Mouse (Mus musculus) embryonic facial prominence, embryonic 12.5 days (tissue): ENCODE results near the gene Hip1. TPM values are rescaled to one million over a fixed set of nuclear protein-coding genes. Genes with fewer than 3 reads are reported as not detected.

Experiments
- ATAC-seq: fragments of 200-750 bp; cut with Nextera tagmentation; 2 replicates; pipeline ENCODE4 v1.8.0; 2017; ENCODE audit not compliant: insufficient number of reproducible peaks, insufficient read depth, low FRiP score, low TSS enrichment
- H3K27ac ChIP-seq: fragments of 300-500 bp; sonication (generic); 2 replicates; pipeline ENCODE4 v1.5.1; 2016; ENCODE audit warnings: mild to moderate bottlenecking
- H3K27me3 ChIP-seq: fragments of 300-500 bp; sonication (generic); 2 replicates; pipeline ENCODE4 v1.6.1; 2016; ENCODE audit warnings: mild to moderate bottlenecking, moderate library complexity
- H3K36me3 ChIP-seq: fragments of 300-500 bp; sonication (generic); 2 replicates; pipeline ENCODE4 v1.6.1; 2016; ENCODE audit warnings: mild to moderate bottlenecking
- H3K4me1 ChIP-seq: fragments of 300-500 bp; sonication (generic); 2 replicates; pipeline ENCODE4 v1.6.1; 2016
- H3K4me2 ChIP-seq: fragments of 300-500 bp; sonication (generic); replicated peaks from 2 replicates; pipeline ENCODE4 v1.6.1; 2016; ENCODE audit warnings: mild to moderate bottlenecking, moderate library complexity
- H3K4me3 ChIP-seq: fragments of 300-500 bp; sonication (generic); 2 replicates; pipeline ENCODE4 v1.5.1; 2016; ENCODE audit warnings: mild to moderate bottlenecking
- H3K9ac ChIP-seq: fragments of 300-500 bp; sonication (generic); 2 replicates; pipeline ENCODE4 v1.6.1; 2016; ENCODE audit warnings: mild to moderate bottlenecking, moderate library complexity
- H3K9me3 ChIP-seq: fragments of 300-500 bp; sonication (generic); 2 replicates; pipeline ENCODE4 v1.6.1; 2016; ENCODE audit warnings: mild to moderate bottlenecking, moderate library complexity
- WGBS: fragments of 180-500 bp; shearing (Covaris S2); methylation state at CpG from one replicate; pipeline ENCODE4 v1.1.7; 2016; 5-methylcytosine and 5-hydroxymethylcytosine counted together
- polyA plus RNA-seq: library from polyadenylated mRNA; unstranded; fragments of >200 nt; fragmentation: Nextera tagmentation; extraction: Ambion mirVana; gene quantifications from 2 replicates; pipeline ENCODE4 v1.2.1, GENCODE M21; 2016

The Hip1 gene
- 57.9 and 60.5 TPM in 2 replicates for polyA plus RNA-seq

DNA sequence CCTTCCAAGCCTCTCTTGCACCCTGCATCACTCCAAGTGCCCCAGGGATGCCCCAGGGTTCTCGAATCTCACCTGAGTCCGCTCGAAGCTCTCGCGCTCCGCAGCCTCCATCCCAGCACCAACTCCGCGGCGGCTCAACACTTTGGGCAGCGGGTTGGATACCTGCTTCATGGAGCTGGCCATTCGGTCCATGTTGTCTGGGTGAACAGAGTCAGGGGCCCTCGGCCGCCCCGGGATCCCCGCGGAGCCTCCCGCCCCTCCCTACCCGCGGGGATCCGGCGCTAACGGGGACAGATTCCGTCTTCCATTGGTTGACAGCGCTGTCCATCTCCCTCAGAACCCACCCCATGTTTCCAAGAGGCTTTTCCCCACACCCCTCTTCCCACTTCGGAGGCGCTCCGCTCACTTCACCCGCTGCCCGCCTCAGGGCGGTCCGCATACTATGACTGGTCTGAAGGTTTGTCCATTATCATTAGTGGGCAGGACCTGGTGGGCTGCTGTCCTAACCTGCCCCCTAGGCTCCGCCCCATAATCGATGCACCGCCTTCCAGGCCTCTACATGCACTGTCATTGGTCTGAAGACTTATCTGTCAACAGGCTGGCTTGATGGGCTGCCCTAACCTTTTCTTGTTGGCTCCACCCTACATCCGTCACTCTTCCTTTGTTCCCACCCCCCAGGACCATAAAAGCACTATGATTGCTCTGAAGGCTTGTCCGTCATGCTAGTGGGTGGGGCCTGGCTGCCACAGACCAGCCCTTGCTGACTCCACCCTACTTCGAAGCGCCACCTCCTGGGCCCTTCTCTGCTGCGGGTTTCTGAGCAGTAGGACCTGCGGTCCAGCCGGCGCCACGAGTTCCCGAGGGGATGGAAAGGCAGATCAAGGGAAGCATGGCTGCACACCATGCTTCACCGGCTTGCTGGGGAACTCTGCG, at the start of gene Hip1:
Gene Hip1, minus strand, starts transcription at position 256 of the 933 bp plus-strand sequence.
- Histone ChIP-seq H3K4me3 (peak within 1 kb of the TSS; percentile 80), H3K9ac (peak within 1 kb of the TSS; percentile 69), H3K4me2 (peak within 1 kb of the TSS; percentile 89), H3K9me3 (no peaks in the 10 kb centered on the region), H3K27ac (peak within 1 kb of the TSS; percentile 65; the same call in 1 of the 2 replicates), H3K4me1 (peaks cover 6% of the 10 kb centered on the region; the same call in 1 of the 2 replicates), H3K36me3 (no peaks in the 10 kb centered on the region), H3K27me3 (no peaks in the 10 kb centered on the region)
- ATAC-seq, result peak; percentile 99
- under 1% methylated on average over 46 of the region's 46 CpGs for WGBS

DNA sequence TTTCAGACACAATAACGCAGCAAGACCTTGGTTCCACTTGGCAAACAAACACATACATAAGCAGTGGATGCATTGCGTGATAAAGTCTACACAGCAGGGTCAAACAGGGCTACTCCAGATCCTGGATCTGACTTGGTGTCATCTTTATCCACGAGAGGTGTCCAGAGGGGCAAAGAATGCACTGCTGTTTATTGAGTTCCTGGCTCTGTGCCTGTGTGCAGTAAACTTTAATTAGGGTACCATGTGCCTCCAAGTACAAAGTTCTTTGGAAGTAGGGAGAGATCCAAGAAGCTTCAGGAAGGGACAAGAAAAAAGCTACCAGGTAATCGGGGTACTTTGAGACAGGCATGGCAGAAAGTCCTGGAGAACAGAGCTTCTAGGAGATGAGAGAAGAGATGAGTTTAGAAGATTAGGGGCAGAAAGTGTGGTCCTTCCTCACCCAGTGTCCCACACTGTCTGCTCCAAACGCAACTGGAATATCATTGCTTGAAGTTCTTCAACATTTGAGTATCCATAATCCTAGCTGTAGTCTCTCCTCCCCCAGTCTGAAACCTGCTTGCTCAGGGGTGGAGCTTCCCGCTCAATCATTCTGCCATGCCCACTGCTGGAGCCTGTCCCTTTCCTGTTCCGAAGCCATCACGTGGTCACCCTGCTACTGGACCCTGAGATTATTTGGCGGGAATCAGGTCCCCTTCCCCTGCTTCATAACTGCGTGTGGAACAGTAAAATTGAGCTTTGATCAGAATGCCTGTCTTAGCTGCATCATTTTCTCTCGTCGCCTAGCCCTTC, 45.3 kb upstream of the Hip1 start:
- no peak overlapping the region for H3K27ac ChIP-seq
- H3K9ac ChIP-seq, result no peak overlapping the region
- no peak overlapping the region for H3K4me2 ChIP-seq
- H3K9me3 ChIP-seq, result 0 out of 2 replicates have a peak, but pooled peaks cover 5% of the 10 kb centered on the region
- H3K4me1 ChIP-seq, result no peaks in the 10 kb centered on the region
- 81% methylated on average over 12 of the region's 12 CpGs for WGBS
- H3K27me3 ChIP-seq, result no peaks in the 10 kb centered on the region
- H3K36me3 ChIP-seq, result no peaks in the 10 kb centered on the region
- no peak for ATAC-seq
- H3K4me3 ChIP-seq, result no peak overlapping the region

DNA sequence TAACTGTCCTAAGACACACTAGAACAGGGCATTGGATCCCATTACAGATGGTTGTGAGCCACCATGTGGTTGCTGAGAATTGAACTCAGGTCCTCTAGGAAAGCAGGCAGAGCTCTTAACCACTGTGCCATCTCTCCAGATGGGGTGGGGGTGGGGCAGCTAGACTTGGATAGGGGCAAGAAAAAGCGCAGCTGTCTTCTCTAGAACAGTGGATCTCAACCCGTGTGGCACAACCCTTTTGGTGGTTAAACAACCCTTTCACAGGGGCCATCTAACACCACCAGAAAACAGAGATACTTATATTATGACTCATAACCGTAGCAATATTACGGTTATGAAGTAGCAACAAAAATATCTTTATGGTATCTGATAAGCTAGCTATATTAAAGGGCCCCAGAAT, 42.8 kb upstream of the Hip1 start:
- ATAC-seq, result no peak
- H3K9ac ChIP-seq, result no peak overlapping the region
- H3K9me3 ChIP-seq, result 0 out of 2 replicates have a peak, but pooled peaks cover 5% of the 10 kb centered on the region
- H3K4me1 ChIP-seq, result no peaks in the 10 kb centered on the region
- H3K27ac ChIP-seq, result no peak overlapping the region
- no peak overlapping the region for H3K4me2 ChIP-seq
- no peaks in the 10 kb centered on the region for H3K36me3 ChIP-seq
- no peaks in the 10 kb centered on the region for H3K27me3 ChIP-seq
- H3K4me3 ChIP-seq, result no peak overlapping the region
- 88% methylated on average over 4 of the region's 4 CpGs for WGBS

DNA sequence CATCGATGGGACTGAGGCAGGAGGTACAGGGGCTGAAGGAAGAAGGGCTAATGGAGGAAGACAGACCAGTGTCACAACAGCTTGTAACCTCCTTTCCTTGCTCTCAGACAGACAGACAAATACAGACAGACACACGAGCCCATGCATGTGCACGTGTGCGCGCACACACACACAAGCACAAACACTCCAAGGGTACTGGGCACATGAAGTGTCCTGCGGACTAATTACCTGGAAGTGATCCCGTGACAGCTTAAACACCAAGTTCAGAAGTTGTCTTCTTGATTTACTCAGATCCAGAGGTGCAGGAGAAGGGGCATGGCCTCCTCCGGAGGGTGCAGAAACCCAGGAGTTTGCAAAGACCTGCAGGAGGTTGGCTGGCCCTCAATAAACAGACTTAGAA, 40.8 kb upstream of the Hip1 start:
- no peaks in the 10 kb centered on the region for H3K27me3 ChIP-seq
- no peak for ATAC-seq
- H3K36me3 ChIP-seq, result no peaks in the 10 kb centered on the region
- no peaks in the 10 kb centered on the region for H3K9me3 ChIP-seq
- WGBS, result 81% methylated on average over 8 of the region's 8 CpGs
- H3K4me2 ChIP-seq, result no peak overlapping the region
- H3K4me3 ChIP-seq, result no peak overlapping the region
- H3K4me1 ChIP-seq, result no peaks in the 10 kb centered on the region
- no peak overlapping the region for H3K27ac ChIP-seq
- H3K9ac ChIP-seq, result no peak overlapping the region

DNA sequence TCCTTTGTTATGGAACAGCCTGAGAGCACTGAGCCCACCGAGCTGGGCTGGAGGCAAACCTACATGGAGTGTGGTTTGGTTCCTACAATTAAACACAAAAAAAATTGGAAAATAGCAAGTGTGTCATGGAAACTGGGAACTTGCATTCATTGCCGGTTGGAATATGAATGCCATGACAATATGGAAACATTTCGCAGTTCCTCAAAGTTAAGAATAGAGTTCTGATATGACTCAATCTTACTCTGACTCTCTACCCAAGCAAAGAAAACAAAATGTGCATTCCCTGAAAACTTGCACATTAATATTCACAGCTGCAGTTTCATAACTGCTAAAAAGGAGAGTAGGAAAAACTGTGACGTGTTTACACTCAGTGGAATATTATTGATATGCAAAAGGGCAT, 37.4 kb upstream of the Hip1 start:
- H3K4me1 ChIP-seq, result no peaks in the 10 kb centered on the region
- H3K4me3 ChIP-seq, result no peak overlapping the region
- no peaks in the 10 kb centered on the region for H3K36me3 ChIP-seq
- no peak overlapping the region for H3K27ac ChIP-seq
- no peaks in the 10 kb centered on the region for H3K27me3 ChIP-seq
- H3K9ac ChIP-seq, result no peak overlapping the region
- no peak for ATAC-seq
- H3K4me2 ChIP-seq, result no peak overlapping the region
- no peaks in the 10 kb centered on the region for H3K9me3 ChIP-seq
- WGBS, result 89% methylated on average over 4 of the region's 4 CpGs

DNA sequence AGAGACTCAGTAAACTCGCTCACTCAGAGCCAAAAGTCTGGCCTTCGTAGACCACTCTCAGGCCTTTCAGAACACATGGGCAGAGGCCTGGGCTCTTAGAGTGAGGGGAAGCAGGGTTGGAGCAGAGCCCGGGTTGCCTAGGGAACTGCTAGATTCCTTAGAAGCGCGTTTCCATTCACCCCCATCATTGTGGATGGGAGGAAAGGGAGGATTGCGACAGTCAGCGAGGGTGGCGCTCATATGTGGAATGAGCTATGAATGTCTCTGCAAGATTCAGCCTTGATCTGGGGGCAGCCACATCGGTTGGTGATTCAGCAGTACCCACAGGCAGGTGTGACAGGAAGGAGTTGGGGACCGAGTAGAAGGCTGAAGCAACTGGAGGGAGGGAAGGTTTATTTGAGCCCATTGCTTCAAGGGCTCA, 34.4 kb upstream of the Hip1 start:
- Histone ChIP-seq H3K36me3 (no peaks in the 10 kb centered on the region), H3K27ac (no peak overlapping the region), H3K4me2 (no peak overlapping the region), H3K27me3 (no peaks in the 10 kb centered on the region), H3K9ac (no peak overlapping the region), H3K4me1 (no peaks in the 10 kb centered on the region), H3K9me3 (no peaks in the 10 kb centered on the region), H3K4me3 (no peak overlapping the region)
- WGBS, result 87% methylated on average over 10 of the region's 10 CpGs
- ATAC-seq, result no peak

DNA sequence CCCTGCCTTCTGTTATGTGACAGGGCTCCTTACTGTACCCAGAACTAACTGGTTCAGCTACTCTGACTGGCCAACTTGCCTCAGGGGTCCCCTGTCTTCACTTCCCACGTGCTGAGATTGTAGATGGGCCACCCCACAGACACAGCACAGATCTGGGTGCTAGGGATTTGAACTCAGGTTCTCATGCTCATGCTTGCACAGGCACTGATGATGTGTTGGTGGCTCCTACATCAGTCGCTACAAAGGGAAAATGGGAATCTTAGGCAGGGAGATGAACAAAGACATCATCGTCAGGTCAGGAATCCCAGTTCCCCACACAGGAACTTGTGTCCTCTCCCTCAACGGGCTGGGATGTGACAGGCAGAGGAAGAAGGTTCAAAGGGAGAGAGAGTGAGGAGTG, 31.1 kb upstream of the Hip1 start:
- H3K27ac ChIP-seq, result no peak overlapping the region
- H3K36me3 ChIP-seq, result no peaks in the 10 kb centered on the region
- H3K4me3 ChIP-seq, result no peak overlapping the region
- no peak for ATAC-seq
- H3K27me3 ChIP-seq, result no peaks in the 10 kb centered on the region
- H3K9me3 ChIP-seq, result no peaks in the 10 kb centered on the region
- H3K9ac ChIP-seq, result no peak overlapping the region
- WGBS, result 58% methylated on average over 4 of the region's 4 CpGs
- no peaks in the 10 kb centered on the region for H3K4me1 ChIP-seq
- H3K4me2 ChIP-seq, result no peak overlapping the region

DNA sequence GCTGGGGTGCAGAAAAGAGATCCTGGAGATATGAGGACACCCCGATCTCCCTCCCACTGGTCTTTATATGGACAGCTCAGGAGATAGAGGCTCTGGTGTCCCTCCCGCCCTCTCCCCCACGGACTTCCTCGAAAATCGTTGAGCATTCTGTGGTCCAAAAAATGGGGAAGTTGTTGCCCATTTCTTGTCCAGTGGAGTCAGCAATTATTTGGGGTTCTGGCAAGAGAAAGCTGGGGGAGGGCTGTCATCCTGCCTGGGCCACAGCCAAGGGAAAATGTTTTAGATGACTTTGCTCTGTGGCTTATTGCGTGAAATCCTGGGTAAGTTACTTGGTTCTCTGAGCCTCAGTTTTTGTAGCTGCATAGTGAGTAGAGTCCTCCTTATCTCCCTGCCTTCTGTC, 28.1 kb upstream of the Hip1 start, which contains the start of gene Ccl24:
Gene Ccl24, minus strand, starts transcription at position 44 of the 400 bp plus-strand sequence.
- no peak for ATAC-seq
- H3K9ac ChIP-seq, result no peak within 1 kb of the TSS
- H3K27me3 ChIP-seq, result no peaks in the 10 kb centered on the region
- no peak within 1 kb of the TSS for H3K27ac ChIP-seq
- no peaks in the 10 kb centered on the region for H3K9me3 ChIP-seq
- 88% methylated on average over 6 of the region's 6 CpGs for WGBS
- no peak within 1 kb of the TSS for H3K4me3 ChIP-seq
- H3K4me2 ChIP-seq, result no peak within 1 kb of the TSS
- no peaks in the 10 kb centered on the region for H3K4me1 ChIP-seq
- no peaks in the 10 kb centered on the region for H3K36me3 ChIP-seq

DNA sequence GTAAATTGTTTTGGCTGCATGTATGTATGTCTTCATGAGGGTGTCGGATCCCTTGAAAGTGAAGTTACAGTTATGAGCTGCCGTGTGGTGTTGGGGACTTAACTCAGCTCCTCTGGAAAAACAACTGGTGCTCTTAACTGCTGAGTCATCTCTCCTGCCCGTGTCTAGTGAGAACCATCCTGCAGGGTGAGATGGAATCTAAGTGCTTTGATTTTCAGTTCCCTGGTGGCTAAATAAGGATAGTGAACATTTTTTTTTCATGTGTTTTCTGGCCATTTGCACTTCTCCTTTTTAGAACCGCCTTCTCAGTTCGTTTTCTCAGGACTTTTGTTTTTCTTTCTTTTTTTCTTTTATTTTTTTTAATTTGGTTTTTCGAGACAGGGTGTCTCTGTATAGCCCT, 23.8 kb upstream of the Hip1 start:
- no peaks in the 10 kb centered on the region for H3K36me3 ChIP-seq
- no peaks in the 10 kb centered on the region for H3K9me3 ChIP-seq
- H3K4me3 ChIP-seq, result no peak overlapping the region
- ATAC-seq, result no peak
- H3K27me3 ChIP-seq, result no peaks in the 10 kb centered on the region
- WGBS, result 69% methylated on average over 6 of the region's 6 CpGs
- H3K4me2 ChIP-seq, result no peak overlapping the region
- no peaks in the 10 kb centered on the region for H3K4me1 ChIP-seq
- no peak overlapping the region for H3K27ac ChIP-seq
- H3K9ac ChIP-seq, result no peak overlapping the region

DNA sequence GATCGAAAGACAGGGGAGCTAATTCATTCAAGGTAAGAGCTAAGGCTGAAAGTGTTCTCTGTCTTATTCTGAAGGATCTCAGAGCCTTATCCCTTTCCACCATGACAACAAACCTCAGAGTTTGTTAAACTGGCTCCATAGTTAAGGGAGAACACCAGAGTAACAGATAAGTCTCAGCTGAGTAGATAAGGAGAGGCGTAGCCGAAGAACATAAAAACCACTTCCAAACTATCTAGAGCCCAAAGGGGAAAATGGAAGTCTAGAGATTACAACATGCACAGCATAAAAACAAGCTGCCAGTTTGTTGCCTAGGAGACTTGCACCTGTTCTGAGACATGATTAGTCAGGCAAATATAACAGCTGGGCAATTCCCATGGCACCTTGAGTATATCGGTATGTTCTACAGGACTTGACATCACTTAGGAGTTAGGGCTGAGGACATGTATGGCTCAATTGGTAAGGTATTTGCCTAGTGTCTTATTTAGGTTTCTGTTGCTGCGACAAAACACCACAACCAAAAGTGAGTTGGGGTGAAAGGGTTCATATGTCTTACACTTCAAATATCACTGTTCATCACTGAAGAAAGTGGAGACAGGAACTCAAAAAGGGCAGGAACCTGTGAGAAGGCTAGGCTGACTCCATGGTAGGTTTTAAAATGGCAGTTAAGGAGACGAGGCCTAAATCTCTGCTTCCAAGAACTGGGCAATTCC, 22.8 kb upstream of the Hip1 start:
- H3K4me3 ChIP-seq, result no peak overlapping the region
- 87% methylated on average over 6 of the region's 6 CpGs for WGBS
- no peaks in the 10 kb centered on the region for H3K36me3 ChIP-seq
- H3K4me1 ChIP-seq, result no peaks in the 10 kb centered on the region
- no peak overlapping the region for H3K4me2 ChIP-seq
- no peak overlapping the region for H3K9ac ChIP-seq
- H3K9me3 ChIP-seq, result no peaks in the 10 kb centered on the region
- no peaks in the 10 kb centered on the region for H3K27me3 ChIP-seq
- no peak for ATAC-seq
- no peak overlapping the region for H3K27ac ChIP-seq

DNA sequence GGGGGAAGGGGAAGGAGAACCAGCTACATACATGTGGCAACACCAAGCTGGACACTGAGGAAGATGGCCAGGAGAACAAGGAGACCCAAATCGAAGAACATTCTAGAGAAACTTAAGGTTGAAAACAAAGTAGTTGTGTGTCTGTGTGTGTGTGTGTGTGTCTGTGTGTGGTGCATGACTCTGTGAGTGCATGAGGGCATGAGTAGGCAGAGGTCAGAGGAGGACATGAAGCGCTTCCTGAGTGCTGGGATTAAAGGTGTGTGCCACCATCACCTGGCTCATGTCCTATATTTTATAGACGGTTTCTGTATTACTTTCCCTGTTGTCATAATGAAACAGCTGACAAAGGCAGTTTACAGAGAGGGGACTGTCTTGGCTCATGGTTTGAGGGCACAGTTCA, 18.5 kb upstream of the Hip1 start, which contains the start of gene Ccl26:
Gene Ccl26, minus strand, starts transcription at position 101 of the 400 bp plus-strand sequence.
- no peak for ATAC-seq
- no peaks in the 10 kb centered on the region for H3K9me3 ChIP-seq
- no peaks in the 10 kb centered on the region for H3K4me1 ChIP-seq
- WGBS, result 85% methylated on average over 3 of the region's 3 CpGs
- no peak within 1 kb of the TSS for H3K4me2 ChIP-seq
- H3K27ac ChIP-seq, result no peak within 1 kb of the TSS
- H3K27me3 ChIP-seq, result no peaks in the 10 kb centered on the region
- no peaks in the 10 kb centered on the region for H3K36me3 ChIP-seq
- no peak within 1 kb of the TSS for H3K4me3 ChIP-seq
- no peak within 1 kb of the TSS for H3K9ac ChIP-seq
